Mouse (Mus musculus): ENCODE data around the gene Pou2f3. TPM values are rescaled to one million over a fixed set of nuclear protein-coding genes. Genes with fewer than 3 reads are reported as not detected.

Pou2f3 gene
- polyA plus RNA-seq, 1 experiment: 0.14 TPM

GRCm38 (mm10) chr9:43085686-43086285 lies 124.4 kb downstream of the Pou2f3 start:
- 77% methylated on average over 1 of the region's 1 CpGs for WGBS
- no peak for DNase-seq
- peaks cover 21% of the 10 kb centered on the region; the same call in 1 of the 2 replicates for H3K4me1 ChIP-seq (ENCODE audit: control insufficient read depth, insufficient read depth, low read length)
- no peaks in the 10 kb centered on the region for H3K27me3 ChIP-seq (replicated peaks; ENCODE audit: control insufficient read depth, insufficient read depth, low read length)
- TF ChIP-seq CTCF (conservative IDR thresholded peaks at IDR 0.05; ENCODE audit: insufficient read depth, insufficient read length, low read depth, low read length): no peak
- TF ChIP-seq POLR2A (IDR thresholded peaks at IDR 0.05; ENCODE audit: low read depth, low read length): no peak
- H3K27ac ChIP-seq (ENCODE audit: insufficient read depth, low read depth, low read length): peak overlapping the region; percentile 59
- no peak overlapping the region for H3K4me3 ChIP-seq (ENCODE audit: insufficient read depth, low read depth, low read length)
- H3K36me3 ChIP-seq (ENCODE audit: control insufficient read depth, insufficient read depth, low read length): no peaks in the 10 kb centered on the region

GRCm38 (mm10) chr9:43084496-43085362 lies 125.4 kb downstream of the Pou2f3 start:
- 55% methylated on average over 7 of the region's 7 CpGs for WGBS
- Histone ChIP-seq H3K36me3 (ENCODE audit: control insufficient read depth, insufficient read depth, low read length) (no peaks in the 10 kb centered on the region), H3K27ac (ENCODE audit: insufficient read depth, low read depth, low read length) (no peak overlapping the region)

GRCm38 (mm10) chr9:43083441-43084055 lies 126.6 kb downstream of the Pou2f3 start:
- H3K36me3 ChIP-seq (ENCODE audit: control insufficient read depth, insufficient read depth, low read length): no peaks in the 10 kb centered on the region
- no peak overlapping the region for H3K27ac ChIP-seq (ENCODE audit: insufficient read depth, low read depth, low read length)
- DNase-seq: no peak
- no peaks in the 10 kb centered on the region for H3K27me3 ChIP-seq (replicated peaks; ENCODE audit: control insufficient read depth, insufficient read depth, low read length)
- peaks cover 28% of the 10 kb centered on the region; the same call in 1 of the 2 replicates for H3K4me1 ChIP-seq (ENCODE audit: control insufficient read depth, insufficient read depth, low read length)
- TF ChIP-seq CTCF (conservative IDR thresholded peaks at IDR 0.05; ENCODE audit: insufficient read depth, insufficient read length, low read depth, low read length) (no peak), POLR2A (IDR thresholded peaks at IDR 0.05; ENCODE audit: low read depth, low read length) (no peak)
- WGBS: 57% methylated on average over 7 of the region's 7 CpGs
- no peak overlapping the region for H3K4me3 ChIP-seq (ENCODE audit: insufficient read depth, low read depth, low read length)

More at GRCm38 (mm10) chr9:43084496-43085362, 125.4 kb downstream of the Pou2f3 start:
- no peaks in the 10 kb centered on the region for H3K27me3 ChIP-seq (replicated peaks; ENCODE audit: control insufficient read depth, insufficient read depth, low read length)
- no peak for DNase-seq
- peaks cover 23% of the 10 kb centered on the region; the same call in 1 of the 2 replicates for H3K4me1 ChIP-seq (ENCODE audit: control insufficient read depth, insufficient read depth, low read length)
- no peak overlapping the region for H3K4me3 ChIP-seq (ENCODE audit: insufficient read depth, low read depth, low read length)
- TF ChIP-seq CTCF (conservative IDR thresholded peaks at IDR 0.05; ENCODE audit: insufficient read depth, insufficient read length, low read depth, low read length) (no peak), POLR2A (IDR thresholded peaks at IDR 0.05; ENCODE audit: low read depth, low read length) (no peak)

- TF ChIP-seq CTCF (conservative IDR thresholded peaks at IDR 0.05; ENCODE audit: insufficient read depth, insufficient read length, low read depth, low read length): no peak
- no peak for TF ChIP-seq POLR2A (IDR thresholded peaks at IDR 0.05; ENCODE audit: low read depth, low read length)
- Histone ChIP-seq H3K27me3 (replicated peaks; ENCODE audit: control insufficient read depth, insufficient read depth, low read length) (no peaks in the 10 kb centered on the region), H3K36me3 (ENCODE audit: control insufficient read depth, insufficient read depth, low read length) (no peaks in the 10 kb centered on the region), H3K4me1 (ENCODE audit: control insufficient read depth, insufficient read depth, low read length) (peaks cover 16% of the 10 kb centered on the region), H3K4me3 (ENCODE audit: insufficient read depth, low read depth, low read length) (no peak overlapping the region), H3K27ac (ENCODE audit: insufficient read depth, low read depth, low read length) (no peak overlapping the region)
- 71% methylated on average over 3 of the region's 3 CpGs for WGBS
- DNase-seq: no peak
Measured at GRCm38 (mm10) chr9:43078711-43079110, 131.5 kb downstream of the Pou2f3 start.

- Histone ChIP-seq H3K36me3 (ENCODE audit: control insufficient read depth, insufficient read depth, low read length) (no peaks in the 10 kb centered on the region), H3K27me3 (replicated peaks; ENCODE audit: control insufficient read depth, insufficient read depth, low read length) (no peaks in the 10 kb centered on the region), H3K4me1 (ENCODE audit: control insufficient read depth, insufficient read depth, low read length) (peaks cover 19% of the 10 kb centered on the region), H3K27ac (ENCODE audit: insufficient read depth, low read depth, low read length) (no peak overlapping the region), H3K4me3 (ENCODE audit: insufficient read depth, low read depth, low read length) (no peak overlapping the region)
- TF ChIP-seq CTCF (conservative IDR thresholded peaks at IDR 0.05; ENCODE audit: insufficient read depth, insufficient read length, low read depth, low read length) (no peak), POLR2A (IDR thresholded peaks at IDR 0.05; ENCODE audit: low read depth, low read length) (no peak)
- WGBS: 53% methylated on average over 7 of the region's 7 CpGs
- no peak for DNase-seq
Measured at GRCm38 (mm10) chr9:43076163-43076562, 134.0 kb downstream of the Pou2f3 start.

- 100% methylated on average over 1 of the region's 1 CpGs for WGBS
- DNase-seq: no peak
- H3K27ac ChIP-seq (ENCODE audit: insufficient read depth, low read depth, low read length): no peak overlapping the region
- peaks cover 20% of the 10 kb centered on the region for H3K4me1 ChIP-seq (ENCODE audit: control insufficient read depth, insufficient read depth, low read length)
- TF ChIP-seq POLR2A (IDR thresholded peaks at IDR 0.05; ENCODE audit: low read depth, low read length): no peak
- TF ChIP-seq CTCF (conservative IDR thresholded peaks at IDR 0.05; ENCODE audit: insufficient read depth, insufficient read length, low read depth, low read length): no peak
- H3K36me3 ChIP-seq (ENCODE audit: control insufficient read depth, insufficient read depth, low read length): no peaks in the 10 kb centered on the region
- no peak overlapping the region for H3K4me3 ChIP-seq (ENCODE audit: insufficient read depth, low read depth, low read length)
- H3K27me3 ChIP-seq (replicated peaks; ENCODE audit: control insufficient read depth, insufficient read depth, low read length): no peaks in the 10 kb centered on the region
Measured at GRCm38 (mm10) chr9:43074611-43075010, 135.6 kb downstream of the Pou2f3 start.

Other genes with a start within 250 kb of the Pou2f3 start
- 47.6 and 48.0 TPM in 2 replicates for gene Arhgef12, start 103.1 kb downstream of the Pou2f3 start, polyA plus RNA-seq (2012; rRNA removed)
- gene Tmem136, start 93.8 kb downstream of the Pou2f3 start, polyA plus RNA-seq (2012; rRNA removed): 12.4 and 13.2 TPM in 2 replicates
- 60.8 and 61.1 TPM in 2 replicates for gene Oaf, start 29.5 kb upstream of the Pou2f3 start, polyA plus RNA-seq (2012; rRNA removed)
- 0.74 and 1.4 TPM in 2 replicates for gene Trim29, start 100.5 kb upstream of the Pou2f3 start, polyA plus RNA-seq (2012; rRNA removed)